Mouse (Mus musculus) embryonic stem cell, embryonic (primary cell): ENCODE data around the gene Trpv1.

Experiments
- CTCF ChIA-PET, 4 experiments: fragments of 300-600 bp in 2 of 4; fragments of 350-600 bp in 2 of 4; sonication (Branson Sonifier 250); formaldehyde crosslinking; loops; one replicate each; lab custom pipeline; 2022; ENCODE audit warnings: inconsistent platforms in 2 of 4; lab: Charles Lee
- POLR2A ChIA-PET, 4 experiments: fragments of 300-600 bp in 2 of 4; fragments of 350-600 bp in 2 of 4; sonication (Branson Sonifier 250); formaldehyde crosslinking; loops; one replicate each; lab custom pipeline; 2022; ENCODE audit warnings: antibody characterized with exemption in 4 of 4, inconsistent platforms in 1 of 4; lab: Charles Lee

The Trpv1 gene

DNA sequence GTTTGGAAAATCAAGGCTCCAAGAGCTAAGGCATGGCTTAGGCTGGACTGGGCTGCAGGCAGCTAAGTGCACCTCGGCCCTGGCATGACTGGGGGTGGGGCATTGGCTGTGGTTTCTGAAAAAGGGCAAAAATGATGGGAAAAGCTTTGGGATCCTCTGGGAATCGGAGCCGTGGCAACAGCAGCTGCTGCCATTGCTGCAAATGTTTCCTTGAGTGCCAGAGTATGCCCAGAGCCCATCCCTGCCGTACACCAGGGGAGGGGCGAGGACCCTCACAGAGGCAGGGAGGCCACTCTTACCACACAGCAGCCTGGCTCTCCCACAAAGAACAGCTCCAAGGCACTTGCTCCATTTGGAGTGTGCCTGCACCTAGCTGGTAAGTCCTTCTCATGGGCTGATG, at the start of gene Trpv1:
TSS of gene Trpv1 (plus strand) at position 301 of the 400 bp plus-strand sequence.
- CTCF ChIA-PET: interaction anchor here in 1 of 4 experiments (1.4 kb wide), 1 partner anchor 47 kb away, joined by 3 read pairs; no protein-coding TSS in a partner anchor
- POLR2A ChIA-PET: interaction anchor here in 2 of 4 experiments (1.2 to 1.4 kb wide), 2 partner anchors 34 to 35 kb away, joined by 3 read pairs; partner anchors contain the start of genes Ctns (in 1 of the 2) and Shpk (in 1 of the 2)

DNA sequence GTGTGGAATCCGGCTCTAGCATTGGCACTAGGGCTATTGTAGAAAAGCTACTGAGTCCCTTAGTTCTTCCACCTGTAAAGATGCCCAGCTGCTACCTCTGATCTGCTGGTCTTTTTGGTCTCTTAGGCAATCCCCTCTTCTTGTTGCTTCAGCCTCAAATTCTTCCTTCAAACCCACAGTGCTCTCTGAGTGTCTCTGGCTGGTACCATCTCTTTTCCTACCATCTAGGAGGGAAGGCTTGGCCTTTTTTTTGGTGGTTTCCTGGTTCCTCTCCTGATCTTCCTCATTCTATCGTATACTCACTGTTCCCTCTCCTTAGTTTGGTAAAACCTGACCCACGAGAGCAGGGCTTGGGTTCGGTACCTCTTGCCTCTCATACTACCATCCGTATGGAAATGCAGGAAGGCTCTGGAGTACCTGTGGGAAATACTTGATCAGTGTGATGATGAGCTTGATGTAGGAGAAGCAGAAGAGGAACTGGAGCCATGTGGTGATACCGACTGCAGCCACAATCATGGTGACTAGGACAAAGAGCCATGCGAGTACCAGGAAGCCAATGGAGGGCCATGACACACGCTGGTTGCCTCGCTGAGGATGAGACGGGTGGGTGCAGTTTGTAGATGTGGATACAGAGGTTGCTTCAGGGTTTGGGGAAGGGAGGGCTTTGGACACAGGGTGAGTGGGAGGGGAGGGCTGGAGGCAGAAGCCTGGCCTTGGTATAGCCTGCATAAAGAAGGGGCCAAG, 48.0 kb upstream of the Trpv1 start:
- CTCF ChIA-PET: interaction anchor here in 2 of 4 experiments (0.5 to 1.0 kb wide), 2 partner anchors 9 to 13 kb away, joined by 3 to 6 read pairs; partner anchors contain the start of genes Ctns (in 1 of the 2) and Shpk (in 1 of the 2)
- POLR2A ChIA-PET: interaction anchor here in 3 of 4 experiments (1.1 to 7.0 kb wide), 5 partner anchors 8 to 13 kb away, joined by 3 to 43 read pairs (median 4); partner anchors contain the start of genes Ctns (in 3 of the 3) and Shpk (in 3 of the 3)

DNA sequence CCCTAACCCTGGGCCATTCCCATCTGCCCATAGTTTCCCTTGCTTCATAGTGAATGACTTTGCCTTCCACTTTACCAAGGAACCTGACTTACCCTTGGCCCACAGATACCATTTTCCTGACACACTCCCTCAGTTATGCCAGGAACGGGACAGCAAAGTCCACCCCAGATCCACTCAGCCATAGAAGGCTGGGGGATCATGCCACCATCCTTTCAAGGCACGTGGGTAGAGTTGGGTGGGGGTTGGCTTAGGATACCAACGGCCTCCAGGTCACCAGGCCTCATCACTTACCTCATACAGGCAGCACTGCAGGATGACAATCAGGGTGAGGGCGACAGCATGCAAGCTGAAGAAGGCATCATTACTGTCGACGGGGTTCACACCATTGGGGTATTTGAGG, 46.9 kb upstream of the Trpv1 start:
- CTCF ChIA-PET: no interaction called here
- POLR2A ChIA-PET: interaction anchor here in 2 of 4 experiments (0.6 to 7.0 kb wide), 4 partner anchors 12 to 117 kb away, joined by 4 to 43 read pairs (median 5); partner anchors contain the start of genes Ctns (in 1 of the 2) and Shpk (in 1 of the 2)

DNA sequence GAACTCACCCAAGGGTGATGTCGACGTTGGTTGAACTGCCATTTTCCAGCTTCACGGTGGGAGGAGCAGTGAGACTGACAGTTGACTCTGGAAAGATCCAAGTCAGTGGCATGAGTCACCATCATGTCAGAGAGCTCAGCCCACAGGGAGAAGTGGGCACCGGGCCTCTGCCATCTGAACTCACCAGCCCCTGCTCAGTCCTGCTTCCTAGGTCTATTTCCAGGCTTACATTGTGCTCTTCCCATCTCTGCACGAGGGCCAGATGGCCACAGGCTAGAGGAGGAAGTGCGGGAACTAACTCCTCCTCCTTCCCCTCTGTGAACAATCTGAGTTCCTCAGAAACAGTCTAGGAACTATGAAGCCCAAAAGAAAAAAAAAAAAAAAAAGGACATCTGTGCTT, 41.0 kb upstream of the Trpv1 start:
- POLR2A ChIA-PET: interaction anchor here in 2 of 4 experiments (0.7 to 4.6 kb wide), 3 partner anchors 14 to 65 kb away, joined by 3 to 25 read pairs (median 4); partner anchors contain the start of gene P2rx5 (in 1 of the 2)

DNA sequence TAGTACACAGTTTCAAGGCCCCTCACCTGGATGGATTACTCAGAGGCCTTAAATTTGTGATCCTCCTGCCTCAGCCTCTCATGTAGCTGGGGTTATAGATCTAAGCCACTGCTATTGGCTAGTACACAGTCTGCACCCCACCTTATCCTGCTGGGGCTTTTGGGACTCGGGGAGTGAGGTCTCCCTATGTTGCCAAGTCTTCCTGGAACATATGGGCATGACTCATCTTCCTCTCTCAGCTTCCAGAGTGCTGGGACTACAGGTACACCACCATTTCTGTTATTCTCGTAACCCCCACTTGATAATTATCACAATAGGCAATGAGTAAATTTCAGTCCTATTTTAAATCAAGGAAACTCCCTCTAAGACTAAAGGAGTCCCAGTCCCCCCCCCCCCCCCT, 39.6 kb upstream of the Trpv1 start:
- ChIA-PET CTCF (interaction anchor here in 1 of 4 experiments (0.6 to 0.9 kb wide), 2 partner anchors 8 to 56 kb away, joined by 3 to 6 read pairs; partner anchors contain the start of gene Haspin), POLR2A (interaction anchor here in 3 of 4 experiments (0.6 to 1.0 kb wide), 3 partner anchors 9 to 58 kb away, joined by 3 to 5 read pairs (median 3); no protein-coding TSS in a partner anchor)

More for the DNA sequence above, 41.0 kb upstream of the Trpv1 start:
- CTCF ChIA-PET: interaction anchor here in 1 of 4 experiments (0.7 kb wide), 1 partner anchor 241 kb away, joined by 5 read pairs; no protein-coding TSS in a partner anchor

DNA sequence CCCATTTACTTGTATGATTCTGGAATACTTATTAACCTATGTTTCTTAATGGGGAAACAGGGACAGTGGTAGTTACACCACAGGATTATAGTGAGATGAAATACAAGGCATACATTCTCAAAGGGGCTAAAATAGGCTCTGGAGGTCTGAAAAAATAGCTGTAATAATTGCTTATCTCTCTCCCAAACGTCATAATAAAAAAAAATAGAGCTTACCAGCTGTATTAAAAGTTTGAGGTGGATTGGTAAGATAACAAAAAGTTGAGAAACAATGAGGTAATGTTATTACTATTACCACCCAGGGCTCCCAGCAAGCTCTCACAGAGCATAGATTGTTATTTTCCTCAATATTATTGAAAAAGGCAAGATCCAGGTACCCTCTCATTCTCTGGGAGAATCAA, 35.9 kb upstream of the Trpv1 start:
- ChIA-PET CTCF (interaction anchor here (0.5 to 1.6 kb wide), 6 partner anchors 9 to 1394 kb away, joined by 3 to 14 read pairs (median 4); partner anchors contain the start of gene Haspin (in 2 of the 4)), POLR2A (interaction anchor here in 3 of 4 experiments (0.7 to 4.2 kb wide), 40 partner anchors 9 to 1174 kb away, joined by 3 to 43 read pairs (median 8); partner anchors contain the start of genes Haspin (in 3 of the 3), Cyb5d2 (in 2 of the 3), Zzef1 (in 2 of the 3) and Camkk1 (in 1 of the 3))

DNA sequence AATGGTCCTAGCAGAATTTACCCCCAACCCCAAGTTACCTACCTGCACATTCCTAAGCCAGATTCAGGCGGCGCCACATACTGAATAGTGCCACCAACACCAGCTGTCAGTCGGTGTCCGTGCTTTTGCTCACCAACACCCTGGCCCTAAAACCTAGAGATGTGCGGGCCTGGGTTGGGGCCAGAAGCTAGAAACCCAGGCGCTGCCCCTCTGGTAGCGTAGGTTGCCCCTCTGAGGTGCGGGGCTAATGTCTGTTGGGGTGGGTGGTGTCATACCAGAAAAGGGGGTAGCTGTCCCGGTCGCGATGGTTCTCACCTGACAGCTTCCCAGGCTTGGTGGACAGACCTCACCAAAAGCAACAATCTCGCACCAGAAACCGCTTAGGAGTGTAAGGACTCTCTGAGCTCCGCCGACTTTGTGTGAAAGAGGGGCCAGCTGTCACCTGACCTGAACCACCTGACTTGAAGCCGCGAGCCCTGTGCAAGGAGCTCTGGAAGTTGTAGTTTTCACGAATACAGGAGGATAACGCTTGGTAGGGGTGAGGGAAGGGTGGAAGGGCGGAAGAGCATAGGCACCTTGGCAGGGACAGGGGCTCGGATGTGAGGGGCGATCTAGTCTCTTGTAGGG, 35.4 kb upstream of the Trpv1 start, which contains the start of gene Ctns:
TSS of gene Ctns (minus strand) at position 440 of the 627 bp plus-strand sequence.
- ChIA-PET POLR2A (interaction anchor here (0.5 to 4.2 kb wide), 80 partner anchors 8 to 1350 kb away, joined by 3 to 43 read pairs (median 5); partner anchors contain the start of genes Haspin (in 3 of the 4), Camkk1 (in 2 of the 4), Cyb5d2 (in 2 of the 4) and Emc6 (in 2 of the 4)), CTCF (interaction anchor here (0.5 to 1.8 kb wide), 20 partner anchors 9 to 1393 kb away, joined by 3 to 14 read pairs (median 4); partner anchors contain the start of genes Haspin (in 3 of the 4) and P2rx5 (in 1 of the 4))

DNA sequence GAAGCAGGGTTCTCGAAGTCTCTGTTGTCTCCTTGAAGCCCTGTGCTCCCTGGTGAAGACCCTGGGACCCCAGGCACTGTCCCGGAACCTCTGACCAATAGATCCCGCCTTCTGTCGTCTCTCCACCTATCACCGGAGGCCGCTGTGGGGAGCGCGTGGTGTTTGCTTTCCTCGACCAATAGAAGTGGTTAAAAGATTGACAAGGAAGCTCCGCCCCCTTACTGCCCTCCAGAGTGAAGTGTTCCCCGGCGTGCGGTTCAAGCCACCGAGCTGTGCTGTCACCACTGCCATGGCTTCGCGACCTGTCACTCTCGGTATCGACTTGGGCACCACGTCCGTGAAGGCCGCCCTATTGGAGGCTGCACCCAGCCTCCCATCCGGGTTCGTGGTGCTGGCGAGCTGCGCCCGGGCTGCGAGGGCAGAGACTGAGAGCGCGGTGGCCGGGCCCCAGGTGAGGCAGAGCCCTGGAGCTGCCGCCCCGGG, 34.8 kb upstream of the Trpv1 start, which contains the start of gene Shpk:
TSS of gene Shpk (plus strand) at position 231 of the 483 bp plus-strand sequence.
- POLR2A ChIA-PET: interaction anchor here (0.5 to 4.2 kb wide), 84 partner anchors 8 to 1349 kb away, joined by 3 to 43 read pairs (median 5); partner anchors contain the start of genes Cyb5d2 (in 3 of the 4), Haspin (in 3 of the 4), Zzef1 (in 3 of the 4) and Camkk1 (in 2 of the 4)
- CTCF ChIA-PET: interaction anchor here (0.6 to 1.8 kb wide), 20 partner anchors 8 to 1172 kb away, joined by 3 to 14 read pairs (median 4); partner anchors contain the start of genes Haspin (in 3 of the 4) and P2rx5 (in 1 of the 4)

DNA sequence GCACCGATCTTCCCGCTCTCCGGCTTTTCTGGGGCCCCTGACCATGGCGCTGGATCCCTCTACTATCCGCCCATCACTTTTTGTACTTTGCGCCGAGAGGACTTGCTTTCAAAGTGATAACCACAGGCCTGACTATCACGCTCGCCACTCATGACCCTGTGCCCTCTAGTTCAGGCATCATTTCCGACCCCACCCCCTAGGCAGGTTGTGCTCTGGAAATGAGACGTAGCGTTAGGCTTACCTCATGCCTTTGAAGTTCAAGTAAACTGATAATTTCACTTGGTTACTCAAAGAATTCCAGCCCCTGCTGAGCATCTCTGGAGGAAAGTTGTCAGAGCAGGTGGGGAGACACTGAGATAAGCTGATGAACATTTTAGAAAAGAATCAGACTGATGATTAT, 34.2 kb upstream of the Trpv1 start:
- ChIA-PET POLR2A (interaction anchor here (0.6 to 4.2 kb wide), 68 partner anchors 7 to 1349 kb away, joined by 3 to 43 read pairs (median 5); partner anchors contain the start of genes Cyb5d2 (in 3 of the 4), Haspin (in 3 of the 4), Zzef1 (in 3 of the 4) and Emc6 (in 2 of the 4)), CTCF (interaction anchor here in 3 of 4 experiments (0.6 to 1.8 kb wide), 16 partner anchors 8 to 1171 kb away, joined by 3 to 14 read pairs (median 4); partner anchors contain the start of genes Haspin (in 2 of the 3) and P2rx5 (in 1 of the 3))

DNA sequence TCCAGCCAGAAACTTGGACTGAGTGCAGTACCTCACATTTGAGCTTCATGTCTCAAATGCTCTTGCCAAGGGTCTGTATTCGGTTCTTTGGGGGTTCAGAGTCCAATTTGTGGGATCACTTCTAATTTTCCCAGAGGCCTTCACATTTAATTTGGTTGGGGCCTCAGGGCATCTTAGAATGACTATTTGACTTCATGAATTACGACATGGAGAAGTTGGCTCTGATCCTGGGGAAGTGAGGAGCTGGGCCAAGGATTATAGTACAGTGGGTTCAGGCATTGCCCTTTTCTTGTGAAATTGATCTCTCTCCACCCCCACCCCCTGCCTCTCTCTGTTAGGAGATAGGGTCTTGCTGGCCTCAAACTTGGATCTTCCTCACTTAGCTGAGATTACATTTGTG, 33.1 kb upstream of the Trpv1 start:
- ChIA-PET CTCF (interaction anchor here in 3 of 4 experiments (0.6 to 2.4 kb wide), 5 partner anchors 32 to 194 kb away, joined by 3 to 6 read pairs (median 4); partner anchors contain the start of gene Haspin (in 2 of the 3)), POLR2A (interaction anchor here in 2 of 4 experiments (0.6 to 4.2 kb wide), 4 partner anchors 22 to 1208 kb away, joined by 3 to 31 read pairs (median 6); partner anchors contain the start of gene Haspin (in 1 of the 2))

DNA sequence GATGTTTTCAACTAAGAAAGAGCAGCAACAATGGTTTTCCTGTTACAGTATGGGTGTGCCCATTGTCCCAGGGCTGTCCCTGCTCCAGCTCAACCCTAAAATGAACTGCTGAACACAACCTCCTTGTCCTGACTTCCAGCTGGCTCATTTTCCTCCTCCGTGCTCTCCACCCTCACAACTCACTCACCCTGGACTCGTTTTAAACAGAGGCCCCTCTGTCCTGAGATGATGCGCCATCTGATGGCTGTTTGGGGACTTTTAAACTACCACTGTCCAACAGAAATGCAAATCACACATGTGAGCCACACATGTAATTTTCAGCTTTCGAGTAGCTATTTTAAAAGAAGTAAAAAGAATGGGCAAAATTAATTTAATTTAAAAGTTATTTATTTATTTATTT, 32.5 kb upstream of the Trpv1 start:
- ChIA-PET POLR2A (interaction anchor here in 2 of 4 experiments (0.6 to 4.2 kb wide), 4 partner anchors 23 to 1207 kb away, joined by 3 to 31 read pairs (median 6); partner anchors contain the start of gene Haspin (in 1 of the 2)), CTCF (interaction anchor here in 3 of 4 experiments (0.6 to 2.4 kb wide), 7 partner anchors 21 to 194 kb away, joined by 3 to 6 read pairs (median 3); partner anchors contain the start of gene Haspin (in 2 of the 3))

DNA sequence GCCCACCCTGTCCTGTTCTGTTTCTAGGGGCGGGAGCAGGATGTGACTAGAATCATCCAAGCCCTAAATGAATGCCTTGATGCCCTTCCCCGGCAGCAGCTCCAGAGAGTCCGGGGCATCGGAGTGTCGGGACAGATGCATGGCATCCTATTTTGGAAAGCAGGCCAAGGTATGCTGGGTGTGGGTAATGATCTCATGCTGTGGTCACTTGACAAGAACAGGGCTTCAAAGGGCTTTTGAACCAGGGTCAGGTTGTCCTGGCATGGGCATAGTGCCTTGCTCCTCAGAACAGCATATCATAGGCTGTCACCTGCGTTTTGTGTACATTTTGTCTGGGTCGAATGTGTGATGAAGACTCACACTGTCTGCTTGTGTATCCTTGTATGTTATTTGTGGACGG, 30.2 kb upstream of the Trpv1 start:
- POLR2A ChIA-PET: interaction anchor here in 1 of 4 experiments (0.6 kb wide), 1 partner anchor 627 kb away, joined by 3 read pairs; no protein-coding TSS in a partner anchor
- CTCF ChIA-PET: no interaction called here

DNA sequence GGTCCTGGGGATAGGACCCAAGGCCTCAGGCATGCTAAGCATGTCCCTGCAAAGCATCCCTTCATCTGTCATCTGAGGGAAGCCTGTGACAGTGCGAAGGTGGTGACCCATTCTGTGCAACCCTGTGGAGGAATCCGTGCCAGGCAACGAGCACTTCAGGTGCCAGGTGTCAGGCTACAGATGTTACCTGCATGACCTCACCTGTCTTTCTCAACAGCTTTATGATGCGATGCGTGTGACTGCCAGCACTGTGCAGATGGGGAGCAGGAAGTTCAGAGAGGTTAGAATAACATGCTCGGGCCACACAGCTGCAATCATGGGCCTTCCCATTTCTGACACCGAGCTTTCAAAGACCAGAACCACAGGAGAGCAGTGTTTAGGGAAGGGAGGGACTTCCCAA, 28.9 kb upstream of the Trpv1 start:
- ChIA-PET CTCF (interaction anchor here in 1 of 4 experiments (0.7 kb wide), 1 partner anchor 76 kb away, joined by 4 read pairs; no protein-coding TSS in a partner anchor), POLR2A (no interaction called here)

DNA sequence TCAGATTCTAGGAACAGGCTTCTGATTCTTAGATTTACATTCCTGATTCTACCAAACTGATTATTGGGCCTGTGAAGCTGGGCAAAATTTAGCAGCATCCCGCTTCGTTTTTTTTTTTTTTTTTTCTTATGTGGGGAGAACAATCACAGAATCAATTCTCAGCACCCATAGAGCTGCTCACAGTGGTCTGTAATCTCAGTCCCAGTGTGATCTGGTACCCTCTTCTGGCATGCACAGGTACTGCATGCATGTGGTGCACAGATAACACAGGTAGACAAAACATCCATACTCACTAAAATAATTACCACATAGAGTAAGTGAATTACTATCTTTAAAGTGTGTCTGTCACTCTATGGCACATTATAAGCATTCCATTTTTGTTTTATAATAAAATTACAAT, 26.5 kb upstream of the Trpv1 start:
- CTCF ChIA-PET: interaction anchor here (0.6 to 2.4 kb wide), 8 partner anchors 9 to 81 kb away, joined by 3 to 13 read pairs (median 5); partner anchors contain the start of genes Ctns (in 3 of the 4), Shpk (in 2 of the 4) and Haspin (in 1 of the 4)
- POLR2A ChIA-PET: interaction anchor here in 3 of 4 experiments (0.7 to 1.7 kb wide), 7 partner anchors 8 to 1345 kb away, joined by 3 to 8 read pairs (median 5); partner anchors contain the start of genes Ctns (in 3 of the 3), Shpk (in 3 of the 3) and Haspin (in 1 of the 3)

DNA sequence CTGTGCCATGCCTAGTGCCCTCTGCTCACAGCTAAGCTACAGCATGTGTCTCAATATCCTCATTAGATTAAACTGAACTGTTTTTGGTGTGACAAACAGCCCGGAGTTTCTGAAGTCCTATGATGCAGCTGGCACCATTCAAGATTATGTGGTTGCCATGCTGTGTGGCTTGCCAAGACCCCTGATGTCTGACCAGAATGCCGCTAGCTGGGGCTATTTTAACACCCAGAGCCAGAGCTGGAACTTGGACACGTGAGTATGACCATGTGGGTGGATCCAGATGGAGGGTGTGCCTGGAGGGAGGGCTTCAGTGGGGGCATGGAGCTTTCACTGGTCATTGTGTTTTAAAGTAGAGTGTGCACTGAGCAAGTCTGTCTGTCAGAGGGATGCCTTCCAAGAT, 20.1 kb upstream of the Trpv1 start:
- POLR2A ChIA-PET: interaction anchor here in 1 of 4 experiments (1.9 kb wide), 1 partner anchor 15 kb away, joined by 7 read pairs; the partner anchor contains the start of genes Ctns and Shpk
- CTCF ChIA-PET: no interaction called here

DNA sequence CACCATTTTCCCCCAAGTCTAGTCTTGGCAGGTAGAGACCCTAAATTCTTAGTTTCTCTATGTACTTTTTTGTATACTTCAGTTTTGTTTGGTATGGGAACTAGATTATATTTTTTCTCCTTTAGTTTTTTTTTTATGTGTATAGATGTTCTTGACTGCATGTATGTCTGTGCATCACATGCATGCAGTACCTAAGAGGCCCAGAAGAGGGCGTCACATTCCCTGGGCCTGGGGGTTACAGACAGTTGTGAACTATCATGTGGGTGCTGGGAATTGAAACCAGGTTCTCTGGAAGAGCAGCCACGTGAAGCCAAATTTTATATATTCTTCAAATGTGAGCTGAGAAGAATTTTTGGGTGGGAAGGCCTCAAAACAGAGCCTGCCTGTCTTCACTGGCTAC, 14.4 kb upstream of the Trpv1 start:
- POLR2A ChIA-PET: interaction anchor here in 1 of 4 experiments (1.0 kb wide), 1 partner anchor 48 kb away, joined by 3 read pairs; the partner anchor contains the start of gene Trpv3

More for the DNA sequence above, 14.4 kb upstream of the Trpv1 start:
- CTCF ChIA-PET: interaction anchor here in 1 of 4 experiments (0.6 kb wide), 1 partner anchor 279 kb away, joined by 3 read pairs; no protein-coding TSS in a partner anchor
